9 mouse cellular contexts compared by ENCODE assay signal in the genomic region with DNA sequence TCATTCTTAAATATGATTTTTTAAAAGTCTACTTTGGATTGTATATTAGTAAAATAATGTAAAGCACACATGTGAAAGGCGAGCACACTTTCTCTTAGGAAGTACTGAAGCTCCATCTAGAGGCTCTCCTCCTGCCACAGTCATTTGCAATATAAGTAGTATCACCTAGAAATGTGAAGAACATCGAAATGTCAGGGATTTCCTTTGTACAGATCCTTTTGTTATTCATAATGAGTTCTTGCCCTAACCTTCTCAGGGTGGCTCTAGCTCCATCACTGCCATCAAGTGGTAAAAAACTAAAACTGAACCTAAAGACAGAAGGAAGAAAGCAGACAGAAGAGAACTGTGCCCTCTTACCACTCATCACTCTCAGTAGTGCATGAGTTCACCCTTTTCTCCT. TPM values are rescaled to one million over a fixed set of nuclear protein-coding genes. Genes with fewer than 3 reads are reported as not detected.
A peak's percentile ranks its signal among the peaks of the same experiment; 100 is the strongest.
DNase-seq lines count a peak whose midpoint lies in the region; ATAC-seq and TF ChIP-seq lines count a peak whose summit lies in the region.
"Had no signal": no experiment of that assay in that cellular context is flagged by ENCODE, and none has a peak within 500 bp of the region (broad histone marks: within the 10 kb centered on the region; RNA-seq: fewer than 3 reads in every experiment).

No protein-coding gene starts in this region.

- no peak for TF ChIP-seq POLR2A in ES-Bruce4 (IDR thresholded peaks at IDR 0.05; ENCODE audit: insufficient read depth, low read length)

- no peaks in the 10 kb centered on the region for H3K9me3 ChIP-seq in kidney, embryonic 16.5 days (ENCODE audit: low read length)
- H3K9me3 ChIP-seq in ES-Bruce4 (replicated peaks; ENCODE audit: control insufficient read depth, insufficient read depth, low read length, poor library complexity, severe bottlenecking), result no peaks in the 10 kb centered on the region

- H3K27me3 ChIP-seq in kidney, embryonic 16.5 days (ENCODE audit: insufficient read depth, low read length), result no peaks in the 10 kb centered on the region
- H3K27me3 ChIP-seq in ES-Bruce4 (ENCODE audit: control insufficient read depth, insufficient read depth, low read length, poor library complexity, severe bottlenecking), result no peaks in the 10 kb centered on the region

- H3K4me1 ChIP-seq in kidney, embryonic 16.5 days (ENCODE audit: insufficient read depth, low read length), result no peaks in the 10 kb centered on the region
- no peaks in the 10 kb centered on the region for H3K4me1 ChIP-seq in ES-Bruce4 (ENCODE audit: control insufficient read depth, insufficient read depth, low read length)

- H3K36me3 ChIP-seq in kidney, embryonic 16.5 days (ENCODE audit: insufficient read depth, low read length), result peaks cover 4% of the 10 kb centered on the region; the same call in 1 of the 2 replicates
- H3K36me3 ChIP-seq in ES-Bruce4 (ENCODE audit: control insufficient read depth, insufficient read depth, low read length, poor library complexity, severe bottlenecking), result no peaks in the 10 kb centered on the region

- no peak overlapping the region for H3K9ac ChIP-seq in kidney, embryonic 16.5 days (replicated peaks; ENCODE audit: low read length)
- no peak overlapping the region for H3K9ac ChIP-seq in ES-Bruce4 (ENCODE audit: low read depth, poor library complexity, severe bottlenecking)

- H3K4me3 ChIP-seq in kidney, embryonic 16.5 days (ENCODE audit: low read length), result no peak overlapping the region
- no peak overlapping the region for H3K4me3 ChIP-seq in ES-Bruce4 (ENCODE audit: low read depth, low read length)

- no peak overlapping the region for H3K27ac ChIP-seq in kidney, embryonic 16.5 days (ENCODE audit: low read length)
- no peak overlapping the region for H3K27ac ChIP-seq in ES-Bruce4 (ENCODE audit: insufficient read depth, low read length)

- TF ChIP-seq CTCF in ES-Bruce4 (IDR thresholded peaks at IDR 0.05; ENCODE audit: low read depth, low read length), result peak; percentile 7

- ATAC-seq in kidney, embryonic 16.5 days (ENCODE audit: low FRiP score, low TSS enrichment), result no peak
- no peak for ATAC-seq in monocyte, adult 5-6 weeks (replicated peaks; ENCODE audit: insufficient number of reproducible peaks, low FRiP score, low TSS enrichment, poor library complexity, severe bottlenecking)

- WGBS in kidney, embryonic 16.5 days, result 61% methylated on average over 2 of the region's 2 CpGs

- no peak overlapping the region for H3K4me2 ChIP-seq in kidney, embryonic 16.5 days (replicated peaks; ENCODE audit: low read depth, low read length)

- peak; percentile 16 for DNase-seq in kidney, adult 9 months
- peak; percentile 11 for DNase-seq in cerebellum, adult 8-10 months
- DNase-seq in mesoderm, embryonic 11.5 days (ENCODE audit: low read depth, low spot score), result peak; percentile 7
- no peak for DNase-seq in kidney, adult 18-20 months
- no peak for DNase-seq in spleen, postnatal 4 days (ENCODE audit: low spot score in 2 of 2)
- DNase-seq: adrenal gland, postnatal 10 days had no signal

- TF ChIP-seq EP300 in ES-Bruce4 (IDR thresholded peaks at IDR 0.05; ENCODE audit: insufficient read depth, low read depth, low read length), result no peak

RNA-seq across cellular contexts. Expression of a gene that starts 49.2 kb away (rescaled TPM):
- 34.8 and 37.2 TPM in 2 replicates for polyA plus RNA-seq in kidney, embryonic 16.5 days (2015; fragmentation: Nextera tagmentation; extraction: Ambion mirVana)
- 9.6 and 14.7 TPM in 2 replicates for polyA plus RNA-seq in ES-Bruce4 (2011; ENCODE audit: insufficient read depth, insufficient read length, low read depth, missing spikeins)
- 39.6 to 92.0 TPM (median 49.3 TPM) in 3 replicates for total RNA-seq in monocyte, adult 5-6 weeks (2017)

Comparison
In these comparisons a context has a peak if more than half of its experiments do, and no peak if none do; other contexts are left out.
1. DNase-seq: peak in kidney, adult 9 months (single experiment), cerebellum, adult 8-10 months (single experiment) and mesoderm, embryonic 11.5 days (single experiment); none in kidney, adult 18-20 months (single experiment) and spleen, postnatal 4 days (0 of 2).